Mouse (Mus musculus) cerebellum, postnatal 10 days (tissue): Measurements from ENCODE around the gene Asb14.
"Not testable (repeated sequence)": the region's sequence is repeated elsewhere in the genome, so short reads cannot be mapped to it uniquely, and the experiment has no call there.

Experiments used
- DNase-seq, 2 experiments: peaks; one replicate each; pipeline ENCODE4 v3.0.0; 2021; ENCODE audit warnings: mixed read lengths in 2 of 2

Asb14 gene

GRCm38 (mm10) chr14:26894392-26894791, at the start of gene Asb14:
Gene Asb14 (plus strand): TSS chr14:26894557.
- DNase-seq: no peak

GRCm38 (mm10) chr14:26853053-26853452, 41.3 kb upstream of the Asb14 start:
- DNase-seq: peak in 1 of 2 experiments; percentile 15

DNA sequence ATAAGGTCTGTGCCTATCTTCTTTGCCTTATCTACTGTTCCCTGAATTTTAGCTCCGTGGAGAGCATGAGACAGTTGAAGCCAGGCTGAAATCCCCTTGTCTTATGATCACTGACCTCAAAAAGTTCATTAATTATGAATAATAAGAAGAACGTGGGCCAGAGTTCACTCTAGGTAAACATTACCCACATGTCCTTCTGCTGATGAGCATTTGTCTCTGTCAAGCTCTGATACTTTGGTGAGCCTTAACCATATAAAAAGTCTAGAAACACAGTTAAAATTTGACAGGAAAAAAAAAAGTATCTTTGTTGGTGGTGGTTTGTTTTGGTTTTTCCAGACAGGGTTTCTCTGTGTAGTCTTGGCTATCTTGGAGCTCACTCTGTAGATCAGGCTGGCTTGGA, 40.3 kb upstream of the Asb14 start:
- no peak for DNase-seq

DNA sequence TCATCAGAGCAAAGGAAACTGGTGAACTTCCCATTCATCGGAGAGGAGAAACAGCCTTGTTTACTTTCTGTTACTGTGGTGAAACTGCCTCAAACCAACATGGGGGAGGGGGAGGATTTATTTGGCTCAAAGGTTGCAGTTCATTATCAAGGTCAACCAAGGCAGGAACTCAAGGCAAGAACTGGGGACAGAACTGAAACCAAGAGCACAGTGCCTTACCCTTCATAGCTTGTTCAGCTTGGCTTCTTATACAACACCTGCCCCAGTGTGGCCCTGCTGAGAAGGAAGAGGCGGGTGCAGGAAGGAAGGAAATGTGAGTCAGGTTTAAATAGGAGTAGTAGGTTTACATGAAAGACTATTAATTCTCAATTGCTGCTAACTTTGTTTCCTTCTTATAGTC, 36.0 kb upstream of the Asb14 start:
- peak; percentile 7 to 12 for DNase-seq

GRCm38 (mm10) chr14:26859024-26859423, 35.3 kb upstream of the Asb14 start:
- peak; percentile 51 to 53 for DNase-seq

DNA sequence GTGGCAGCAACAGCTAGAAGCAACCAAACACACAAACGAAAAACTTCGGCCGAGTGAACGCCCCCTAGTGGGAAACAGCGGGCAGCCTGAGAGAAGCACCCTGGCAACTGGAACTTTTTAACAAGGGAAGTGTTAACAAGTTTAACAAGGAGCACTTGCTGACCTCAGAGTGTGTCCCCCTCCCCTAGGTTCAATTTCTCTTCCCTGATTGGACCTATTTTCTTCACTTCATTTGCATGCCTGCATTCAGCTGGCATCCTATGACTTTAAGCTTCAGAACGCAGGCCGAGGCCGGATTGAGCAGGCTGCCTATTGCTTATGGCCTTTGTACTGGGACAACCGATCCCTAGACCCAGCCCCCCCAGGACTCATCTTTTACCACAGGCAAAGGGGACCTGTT, 27.0 kb upstream of the Asb14 start:
- DNase-seq: no peak

DNA sequence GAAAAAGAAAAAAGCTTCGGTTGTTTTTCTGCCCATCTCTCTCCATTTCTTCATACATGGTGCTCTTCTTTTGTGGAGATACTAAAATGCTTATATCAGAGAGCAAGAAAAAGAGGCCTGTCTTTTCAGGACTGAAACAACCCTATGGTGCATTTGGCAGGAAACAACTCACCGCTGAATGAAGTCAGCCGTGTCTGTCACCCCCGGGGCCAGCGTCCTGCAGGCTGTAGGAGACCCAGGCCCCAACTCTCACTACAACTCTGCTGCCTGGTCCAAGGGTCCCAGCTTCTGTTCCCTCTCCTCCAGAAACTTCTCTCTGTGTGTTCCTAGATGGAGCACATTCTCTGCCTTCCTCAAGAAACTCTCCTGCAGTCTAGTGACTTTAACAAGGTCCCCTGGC, 26.1 kb upstream of the Asb14 start:
- DNase-seq: no peak

GRCm38 (mm10) chr14:26878756-26879155, 15.6 kb upstream of the Asb14 start:
- DNase-seq: no peak

- DNase-seq: no peak
Measured at GRCm38 (mm10) chr14:26879976-26880375, 14.4 kb upstream of the Asb14 start.

DNA sequence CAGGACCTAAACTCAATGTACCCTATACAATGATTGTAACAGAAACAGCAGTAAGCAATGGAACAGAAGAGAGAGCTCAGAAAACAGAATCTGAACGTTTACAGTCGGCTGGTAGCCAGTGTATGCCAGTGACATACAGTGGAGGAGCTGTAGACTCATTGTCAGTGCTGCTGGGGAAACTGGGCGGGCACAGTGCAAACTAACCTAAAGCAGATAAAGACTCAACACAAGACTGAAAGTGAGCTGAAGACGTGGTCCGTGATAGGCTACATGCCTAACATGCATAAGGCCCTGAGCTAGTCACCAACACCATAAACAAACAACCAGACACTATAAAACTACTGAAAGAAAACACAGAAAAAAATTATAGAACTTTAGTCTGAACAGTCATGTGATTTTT, 12.7 kb upstream of the Asb14 start:
- no peak for DNase-seq

DNA sequence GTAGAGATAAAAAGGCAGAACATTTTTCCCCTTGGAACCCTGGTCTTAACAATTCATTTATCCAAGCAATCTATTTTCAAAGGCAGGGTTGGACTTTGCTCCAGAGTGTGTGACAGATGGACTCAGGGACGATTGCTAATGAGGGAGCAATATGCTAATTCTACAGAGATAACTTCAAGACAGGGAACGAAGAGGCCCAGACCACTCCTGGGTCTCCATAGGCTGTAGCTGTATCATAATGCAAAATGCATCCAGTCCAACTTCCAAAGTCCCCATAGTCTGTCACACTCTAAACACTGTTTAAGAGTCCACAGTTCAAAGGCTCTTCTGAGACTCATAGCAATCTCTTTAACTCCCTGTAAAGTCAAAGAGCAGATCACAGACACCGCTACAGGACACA, 7.1 kb upstream of the Asb14 start:
- DNase-seq: peak in 1 of 2 experiments; percentile 10

- no peak for DNase-seq
Measured at GRCm38 (mm10) chr14:26890777-26891176, 3.6 kb upstream of the Asb14 start.

- no peak for DNase-seq
Measured at GRCm38 (mm10) chr14:26899490-26899889, 5.1 kb downstream of the Asb14 start.

- no peak for DNase-seq
Measured at GRCm38 (mm10) chr14:26900893-26901292, 6.5 kb downstream of the Asb14 start.

DNA sequence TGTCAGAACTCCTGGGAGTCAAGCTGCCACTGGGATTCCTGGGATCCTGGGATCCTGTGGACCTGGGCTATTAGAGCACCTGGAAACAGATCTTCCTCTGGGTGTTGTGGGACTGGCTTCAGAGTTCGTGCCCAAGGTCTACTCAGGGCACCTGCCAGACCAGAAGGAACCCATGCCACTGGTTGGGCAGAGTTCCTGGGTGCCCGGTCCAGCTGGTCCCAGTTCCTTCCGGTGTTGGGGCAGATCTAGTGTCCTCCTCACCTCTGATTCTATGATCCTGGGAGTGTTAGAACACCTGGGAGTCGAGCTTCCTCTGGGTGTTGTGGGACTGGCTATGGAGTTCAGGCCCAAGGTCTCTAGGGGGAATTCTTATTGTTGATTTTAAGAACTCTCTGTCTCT, 13.0 kb downstream of the Asb14 start:
- DNase-seq: no peak

DNA sequence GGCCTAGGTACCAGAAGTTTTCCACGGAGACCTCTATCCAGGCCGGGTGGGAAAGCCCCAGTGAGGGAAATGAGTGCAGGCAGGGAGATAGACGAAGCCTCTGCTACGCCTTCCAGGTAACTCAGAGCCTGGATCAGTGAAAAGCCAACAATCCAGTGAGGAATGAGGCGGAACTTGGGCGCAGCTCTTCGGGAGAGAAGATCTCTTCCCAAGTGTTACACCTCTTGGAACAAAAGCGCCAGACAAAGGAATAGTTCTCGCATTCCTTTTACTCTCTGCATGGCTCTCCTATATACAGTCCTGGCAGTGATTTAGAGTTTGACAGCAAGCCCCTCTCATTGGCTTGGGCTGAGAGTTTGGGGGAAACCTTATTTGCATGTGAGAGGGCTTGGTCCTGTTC, 16.1 kb downstream of the Asb14 start:
- not testable (repeated sequence) for DNase-seq

DNA sequence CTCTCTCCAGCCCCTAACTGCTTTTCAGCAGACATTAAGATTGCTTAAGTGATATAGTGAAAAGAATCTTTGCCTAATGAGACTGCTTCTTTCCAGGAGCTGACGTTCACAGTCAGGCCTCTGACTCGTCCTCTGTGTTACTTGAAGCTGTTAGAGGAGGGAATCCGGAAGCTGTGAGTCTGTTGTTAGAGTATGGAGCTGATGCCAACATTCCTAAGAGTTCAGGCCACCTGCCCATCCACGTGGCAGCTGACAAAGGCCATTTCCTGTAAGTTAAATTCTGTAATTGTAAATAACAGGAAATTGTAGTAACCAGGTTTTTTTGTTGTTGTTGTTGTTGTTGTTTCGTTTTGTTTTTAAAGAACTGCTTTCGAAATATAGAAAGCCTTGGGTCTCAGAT, 16.8 kb downstream of the Asb14 start:
- DNase-seq: no peak

DNA sequence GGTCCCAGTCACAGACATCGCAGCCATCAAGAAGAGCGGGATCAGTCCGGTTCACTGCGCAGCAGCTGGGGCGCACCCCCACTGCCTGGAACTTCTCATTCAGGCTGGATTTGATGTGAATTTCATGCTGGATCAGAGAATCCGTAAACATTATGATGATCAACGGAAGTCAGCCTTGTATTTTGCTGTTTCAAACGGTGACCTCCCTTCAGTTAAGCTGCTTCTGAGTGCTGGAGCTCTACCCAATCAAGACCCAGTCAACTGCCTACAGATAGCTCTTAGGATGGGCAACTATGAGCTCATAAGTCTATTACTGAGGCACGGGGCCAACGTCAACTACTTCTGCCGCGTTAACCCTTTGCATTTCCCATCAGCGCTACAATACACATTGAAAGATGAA, 17.5 kb downstream of the Asb14 start:
- DNase-seq: no peak

DNA sequence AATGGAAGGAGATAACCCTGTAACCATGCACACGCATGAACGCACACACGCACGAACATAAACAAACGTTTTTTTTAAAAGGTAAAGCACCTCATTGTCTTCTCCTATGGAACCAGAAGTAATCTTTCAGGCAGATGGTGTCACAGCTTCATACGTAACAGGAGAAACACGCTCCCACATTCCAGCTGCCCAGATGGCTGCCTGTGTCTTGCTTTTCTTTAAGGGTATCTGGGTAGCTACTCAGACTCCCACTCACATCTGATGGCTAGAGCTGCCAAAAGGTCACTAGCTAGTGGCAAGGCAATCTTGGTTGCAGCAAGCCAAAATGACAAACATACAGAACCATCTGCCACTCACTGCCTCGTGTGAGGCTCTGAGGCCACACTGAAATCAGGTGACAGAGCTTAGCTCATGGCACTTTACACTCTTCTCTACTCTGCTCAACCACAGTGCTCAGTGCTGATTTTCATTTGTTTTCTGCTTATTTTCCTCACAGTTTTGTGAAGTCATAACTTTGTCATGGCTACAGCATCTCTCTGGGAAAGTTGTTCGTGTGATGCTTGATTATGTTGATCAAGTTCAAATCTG, 19.4 kb downstream of the Asb14 start:
- peak; percentile 48 to 58 for DNase-seq

DNA sequence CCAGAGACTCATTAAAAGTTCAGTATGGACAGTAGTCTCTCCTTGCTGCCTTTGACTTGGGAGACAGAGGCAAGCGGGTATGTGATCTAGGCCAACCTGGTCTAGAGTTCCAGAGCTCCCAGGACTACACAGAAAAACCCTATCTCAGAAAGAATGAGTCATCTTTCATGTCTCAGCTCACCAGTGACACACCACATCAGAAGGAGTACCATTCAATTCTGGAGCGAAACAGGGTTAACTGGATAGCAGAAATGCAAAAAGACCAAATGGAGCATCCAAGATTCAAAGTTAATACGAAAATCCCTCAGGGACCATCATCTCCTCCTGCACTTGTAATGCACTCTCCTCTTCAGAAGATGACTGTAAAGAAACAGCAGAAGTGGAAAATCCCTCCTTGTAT, 25.0 kb downstream of the Asb14 start:
- no peak for DNase-seq

GRCm38 (mm10) chr14:26923702-26924421, 29.5 kb downstream of the Asb14 start:
- no peak for DNase-seq

- DNase-seq: no peak
Measured at GRCm38 (mm10) chr14:26934891-26935290, 40.5 kb downstream of the Asb14 start.

- DNase-seq: no peak
Measured at GRCm38 (mm10) chr14:26935558-26935957, 41.2 kb downstream of the Asb14 start.

GRCm38 (mm10) chr14:26956139-26956538, 61.8 kb downstream of the Asb14 start:
- not testable (repeated sequence) for DNase-seq

DNA sequence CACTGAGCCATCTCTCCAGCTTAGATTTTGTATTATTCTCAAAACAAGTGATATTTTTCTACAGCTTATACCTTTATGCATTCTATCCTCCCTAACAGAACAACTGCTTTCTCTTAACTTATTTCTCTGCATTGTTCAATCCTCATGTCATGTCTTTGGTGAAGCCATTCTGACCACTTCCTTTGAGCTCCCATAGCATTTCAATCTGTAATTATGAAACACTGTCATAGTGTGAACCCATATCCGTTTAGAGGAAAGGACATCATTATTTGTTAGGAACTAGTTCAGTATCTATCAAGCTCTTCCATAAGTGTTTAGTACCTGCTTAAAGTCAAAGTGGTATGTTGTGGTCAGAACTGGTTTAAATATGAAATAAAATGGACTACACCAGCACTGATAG, 66.2 kb downstream of the Asb14 start:
- DNase-seq: no peak
